Mouse (Mus musculus) hindbrain, embryonic 13.5 days (tissue): ENCODE data around the gene Tpp1. TPM values are rescaled to one million over a fixed set of nuclear protein-coding genes. Genes with fewer than 3 reads are reported as not detected.

Experiments used
- ATAC-seq: fragments of 200-750 bp; cut with Nextera tagmentation; 2 replicates; pipeline ENCODE4 v1.8.0; 2017; ENCODE audit warnings: moderate TSS enrichment; ENCODE audit not compliant: low FRiP score
- H3K27ac ChIP-seq: fragments of 300-500 bp; sonication (generic); 2 replicates; pipeline ENCODE4 v1.5.1; 2015; ENCODE audit warnings: inconsistent platforms, mild to moderate bottlenecking, moderate library complexity
- H3K27me3 ChIP-seq: fragments of 300-500 bp; sonication (generic); 2 replicates; pipeline ENCODE4 v1.6.1; 2015; ENCODE audit warnings: mild to moderate bottlenecking, inconsistent platforms
- H3K36me3 ChIP-seq: fragments of 300-500 bp; sonication (generic); 2 replicates; pipeline ENCODE4 v1.6.1; 2015; ENCODE audit warnings: mild to moderate bottlenecking, inconsistent platforms
- H3K4me1 ChIP-seq: fragments of 300-500 bp; sonication (generic); replicated peaks from 2 replicates; pipeline ENCODE4 v1.6.1; 2015; ENCODE audit warnings: inconsistent platforms
- H3K4me2 ChIP-seq: fragments of 300-500 bp; sonication (generic); 2 replicates; pipeline ENCODE4 v1.6.1; 2015; ENCODE audit warnings: inconsistent platforms, mild to moderate bottlenecking, moderate library complexity
- H3K4me3 ChIP-seq: fragments of 300-500 bp; sonication (generic); 2 replicates; pipeline ENCODE4 v1.5.1; 2015; ENCODE audit warnings: mild to moderate bottlenecking, inconsistent platforms
- H3K9ac ChIP-seq: fragments of 300-500 bp; sonication (generic); 2 replicates; pipeline ENCODE4 v1.6.1; 2015; ENCODE audit warnings: mild to moderate bottlenecking, inconsistent platforms
- H3K9me3 ChIP-seq: fragments of 300-500 bp; sonication (generic); 2 replicates; pipeline ENCODE4 v1.6.1; 2016; ENCODE audit warnings: inconsistent platforms
- WGBS: fragments of 180-500 bp; shearing (Covaris S2); methylation state at CpG from one replicate; pipeline ENCODE4 v1.1.7; 2015; 5-methylcytosine and 5-hydroxymethylcytosine counted together
- polyA plus RNA-seq: library from polyadenylated mRNA; unstranded; fragments of >200 nt; fragmentation: Nextera tagmentation; extraction: Ambion mirVana; gene quantifications from 2 replicates; pipeline ENCODE4 v1.2.1, GENCODE M21; 2015

Tpp1 gene
- polyA plus RNA-seq, 1 experiment from 2014 or later: 46.8 TPM

DNA sequence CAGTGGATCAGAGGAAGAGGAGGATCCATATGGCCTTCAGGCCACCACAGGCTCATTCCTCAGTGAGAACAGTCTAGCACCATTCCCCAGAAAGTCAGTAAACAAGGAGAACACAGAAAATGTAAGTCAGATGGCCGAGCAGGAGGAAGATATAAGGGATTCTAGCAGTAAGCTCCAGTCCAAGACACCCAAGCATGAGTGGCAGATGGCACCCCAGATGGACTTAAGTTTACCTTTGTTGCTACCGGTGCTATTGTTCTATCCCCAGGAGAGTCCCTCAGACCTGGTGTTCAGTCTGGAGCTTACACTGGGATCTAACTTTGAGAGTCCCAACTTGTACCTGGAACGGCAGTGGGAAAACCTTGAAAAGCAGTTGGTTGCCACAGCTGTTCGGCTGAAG lies 48.2 kb downstream of the Tpp1 start:
- Histone ChIP-seq H3K9ac (no peak overlapping the region), H3K27ac (no peak overlapping the region), H3K4me2 (no peak overlapping the region), H3K4me3 (no peak overlapping the region), H3K9me3 (no peaks in the 10 kb centered on the region), H3K4me1 (no peaks in the 10 kb centered on the region), H3K36me3 (no peaks in the 10 kb centered on the region), H3K27me3 (no peaks in the 10 kb centered on the region)
- 94% methylated on average over 4 of the region's 4 CpGs for WGBS
- ATAC-seq: no peak

DNA sequence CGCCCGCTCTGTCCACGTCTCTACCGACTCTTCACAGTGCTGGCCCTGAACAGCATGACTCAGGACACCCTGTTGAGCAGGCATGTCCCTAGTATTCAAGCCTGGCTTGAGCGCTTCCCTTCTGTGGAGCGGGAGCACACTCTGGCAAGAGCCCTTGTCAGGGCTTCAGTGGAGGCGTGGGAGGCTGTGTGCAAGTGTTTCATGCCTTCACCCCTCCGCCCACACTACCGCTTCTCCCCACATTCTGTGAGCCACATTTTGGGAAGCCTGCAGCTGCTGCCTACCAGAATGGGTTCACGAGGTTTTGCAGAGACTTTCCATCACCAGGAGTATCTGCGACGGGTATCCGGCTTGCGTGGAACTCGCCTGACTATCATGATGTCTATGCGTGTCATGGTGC lies 48.9 kb downstream of the Tpp1 start:
- no peak for ATAC-seq
- Histone ChIP-seq H3K36me3 (no peaks in the 10 kb centered on the region), H3K4me3 (no peak overlapping the region), H3K4me1 (no peaks in the 10 kb centered on the region), H3K27ac (no peak overlapping the region), H3K9me3 (no peaks in the 10 kb centered on the region), H3K9ac (no peak overlapping the region), H3K4me2 (no peak overlapping the region), H3K27me3 (no peaks in the 10 kb centered on the region)
- 82% methylated on average over 16 of the region's 16 CpGs for WGBS

Other genes with a start within 250 kb of the Tpp1 start
- gene Smpd1, start 197.9 kb downstream of the Tpp1 start, polyA plus RNA-seq: 72.7 and 73.5 TPM in 2 replicates
- 242 and 246 TPM in 2 replicates for gene Apbb1, start 170.6 kb downstream of the Tpp1 start, polyA plus RNA-seq
- 0.23 and 0.32 TPM in 2 replicates for gene Hpx, start 152.1 kb downstream of the Tpp1 start, polyA plus RNA-seq
- 82.1 and 83.2 TPM in 2 replicates for gene Trim3, start 118.7 kb downstream of the Tpp1 start, polyA plus RNA-seq
- gene Timm10b, start 112.2 kb downstream of the Tpp1 start, polyA plus RNA-seq: 157 and 170 TPM in 2 replicates
- gene Arfip2, start 111.8 kb downstream of the Tpp1 start, polyA plus RNA-seq: 74.3 and 77.7 TPM in 2 replicates
- 16.1 and 19.3 TPM in 2 replicates for gene Gm45799, start 111.7 kb downstream of the Tpp1 start, polyA plus RNA-seq
- 1.1 and 1.4 TPM in 2 replicates for gene Dnhd1, start 101.4 kb downstream of the Tpp1 start, polyA plus RNA-seq
- 181 and 191 TPM in 2 replicates for gene Ilk, start 15.6 kb downstream of the Tpp1 start, polyA plus RNA-seq
- 25.8 and 28.0 TPM in 2 replicates for gene Rrp8, start 14.8 kb downstream of the Tpp1 start, polyA plus RNA-seq
- 111 and 122 TPM in 2 replicates for gene Taf10, start 7.9 kb downstream of the Tpp1 start, polyA plus RNA-seq
- gene Dchs1, start 35.4 kb upstream of the Tpp1 start, polyA plus RNA-seq: 15.8 and 16.1 TPM in 2 replicates
- 210 and 219 TPM in 2 replicates for gene Mrpl17, start 58.9 kb upstream of the Tpp1 start, polyA plus RNA-seq
- gene Gm4070, start 201.7 kb upstream of the Tpp1 start, polyA plus RNA-seq: 0.06 and 0.21 TPM in 2 replicates